Mouse (Mus musculus) limb, embryonic 14.5 days (tissue): Measurements from ENCODE around the gene Nphs2. TPM values are rescaled to one million over a fixed set of nuclear protein-coding genes. Genes with fewer than 3 reads are reported as not detected.

Experiments used
- ATAC-seq: fragments of 200-750 bp; cut with Nextera tagmentation; 2 replicates; pipeline ENCODE4 v1.8.0; 2017; ENCODE audit warnings: low read depth, moderate number of reproducible peaks, moderate TSS enrichment; ENCODE audit not compliant: low FRiP score
- DNase-seq: peaks from one replicate; pipeline ENCODE4 v3.0.0-alpha.2; 2015; ENCODE audit warnings: low spot score
- H3K27ac ChIP-seq: fragments of 300-500 bp; sonication (generic); replicated peaks from 2 replicates; pipeline ENCODE4 v1.5.1; 2014; ENCODE audit warnings: low read depth, mild to moderate bottlenecking, low read length, moderate library complexity, mixed read lengths
- H3K27me3 ChIP-seq: fragments of 300-500 bp; sonication (generic); 2 replicates; pipeline ENCODE4 v1.6.1; 2014; ENCODE audit warnings: low read length, mixed read lengths; ENCODE audit not compliant: control insufficient read depth, insufficient read depth
- H3K36me3 ChIP-seq: fragments of 300-500 bp; sonication (generic); 2 replicates; pipeline ENCODE4 v1.6.1; 2014; ENCODE audit warnings: mild to moderate bottlenecking, low read length, moderate library complexity, mixed read lengths; ENCODE audit not compliant: control insufficient read depth, insufficient read depth
- H3K4me1 ChIP-seq: fragments of 300-500 bp; sonication (generic); 2 replicates; pipeline ENCODE4 v1.6.1; 2014; ENCODE audit warnings: antibody characterized with exemption, low read length, mixed read lengths; ENCODE audit not compliant: control insufficient read depth, insufficient read depth
- H3K4me2 ChIP-seq: fragments of 300-500 bp; sonication (generic); replicated peaks from 2 replicates; pipeline ENCODE4 v1.6.1; 2014; ENCODE audit warnings: low read depth, mild to moderate bottlenecking, low read length, moderate library complexity; ENCODE audit not compliant: severe bottlenecking
- H3K4me3 ChIP-seq: fragments of 300-500 bp; sonication (generic); replicated peaks from 2 replicates; pipeline ENCODE4 v1.5.1; 2014; ENCODE audit warnings: low read length
- H3K9ac ChIP-seq: fragments of 300-500 bp; sonication (generic); 2 replicates; pipeline ENCODE4 v1.6.1; 2014; ENCODE audit warnings: mild to moderate bottlenecking, low read depth, low read length, moderate library complexity; ENCODE audit not compliant: severe bottlenecking
- H3K9me3 ChIP-seq: fragments of 300-500 bp; sonication (generic); 2 replicates; pipeline ENCODE4 v1.6.1; 2016; ENCODE audit warnings: low read length; ENCODE audit not compliant: control insufficient read depth
- POLR2A ChIP-seq: fragments of 200-500 bp; IDR thresholded peaks from 2 replicates; pipeline ENCODE4 v1.8.0; 2012; ENCODE audit warnings: inconsistent platforms, mild to moderate bottlenecking, moderate library complexity, borderline replicate concordance; ENCODE audit not compliant: insufficient read depth, insufficient read length; ENCODE audit errors: extremely low read depth
- WGBS: fragments of 180-500 bp; shearing (Covaris S2); extraction: QIAGEN DNeasy Blood & Tissue Kit; methylation state at CpG from one replicate; pipeline ENCODE4 v1.1.7; 2014; 5-methylcytosine and 5-hydroxymethylcytosine counted together
- polyA plus RNA-seq, 2 experiments: library from polyadenylated mRNA; depleted of rRNA in 1 of 2; stranded (reverse) in 1 of 2; unstranded in 1 of 2; fragments of >200 nt; fragmentation: Nextera tagmentation in 1 of 2; extraction: Ambion mirVana in 1 of 2; gene quantifications; 2 replicates each; pipeline versions ENCODE4 v1.2.1 to v1.2.3; 2012 to 2014

Nphs2 gene
- polyA plus RNA-seq, 2 experiments = 0.03 to 0.10 TPM

DNA sequence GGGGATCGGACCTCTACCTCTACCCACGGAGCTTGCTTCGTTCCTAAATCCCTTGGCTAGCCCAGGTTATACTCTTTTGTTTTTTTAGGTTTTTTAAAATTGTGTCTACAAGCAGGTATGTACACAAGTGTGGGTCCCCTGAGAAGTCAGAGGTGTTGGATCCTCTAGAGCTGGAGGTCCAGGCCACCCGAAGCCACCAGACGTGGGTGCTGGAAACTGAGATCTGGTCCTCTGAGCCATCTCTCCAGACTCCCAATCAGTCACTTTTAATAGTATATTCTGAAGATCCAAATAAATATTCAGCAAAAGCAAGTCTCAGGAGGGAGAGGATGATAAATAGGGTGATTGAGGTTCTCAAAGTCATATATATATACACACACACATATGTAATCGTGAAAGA, 20.5 kb upstream of the Nphs2 start:
- TF ChIP-seq POLR2A = no peak
- WGBS = 92% methylated on average over 6 of the region's 6 CpGs
- Histone ChIP-seq H3K9ac (no peak overlapping the region), H3K9me3 (no peaks in the 10 kb centered on the region), H3K36me3 (no peaks in the 10 kb centered on the region), H3K4me2 (no peak overlapping the region), H3K27ac (no peak overlapping the region), H3K4me3 (no peak overlapping the region), H3K4me1 (no peaks in the 10 kb centered on the region), H3K27me3 (no peaks in the 10 kb centered on the region)
- DNase-seq (no peak), ATAC-seq (no peak)

DNA sequence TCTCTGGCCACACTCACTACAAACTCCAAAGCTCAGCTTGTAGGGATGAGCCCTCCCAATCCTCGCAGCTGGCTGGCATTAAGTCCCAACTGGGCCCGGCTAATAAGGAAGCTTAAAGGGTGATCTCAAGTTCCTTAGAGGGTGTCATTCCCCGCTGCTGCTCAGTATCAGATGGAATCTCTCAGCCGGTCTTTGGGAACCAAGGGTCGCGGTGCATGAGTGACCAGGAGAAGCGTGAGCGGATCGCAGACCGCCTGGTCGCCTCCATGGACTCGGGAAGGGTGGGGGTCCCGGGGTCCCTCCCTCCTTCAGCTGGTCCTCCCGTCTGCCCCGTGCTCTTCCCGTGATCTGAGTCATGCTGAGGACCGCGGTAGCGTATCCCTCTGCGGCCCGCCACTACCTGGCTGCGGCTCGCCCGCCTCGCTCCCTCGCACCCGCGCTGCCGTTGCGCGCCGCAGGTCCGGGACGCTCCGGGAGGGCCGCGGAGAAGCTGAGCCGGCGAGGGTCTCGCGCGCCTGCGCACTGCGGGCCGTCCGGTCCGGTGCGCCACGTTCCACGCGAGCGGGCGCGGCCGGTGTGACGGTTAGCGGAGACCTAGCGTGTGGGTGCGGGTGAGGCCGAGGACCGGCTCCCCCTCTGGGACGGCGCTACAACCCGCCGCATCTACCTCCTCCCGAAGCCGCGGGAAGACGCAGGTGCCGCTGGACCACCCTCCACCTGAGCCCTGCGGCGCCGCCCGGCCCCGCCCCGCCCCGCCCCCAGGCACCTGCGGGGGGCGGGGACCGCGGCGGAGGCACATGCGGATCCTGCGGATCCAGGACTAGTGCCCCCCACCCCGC, 7.4 kb upstream of the Nphs2 start, which contains the start of gene Tdrd5:
TSS of gene Tdrd5 (minus strand) at position 754 of the 839 bp plus-strand sequence.
- Histone ChIP-seq H3K36me3 (no peaks in the 10 kb centered on the region), H3K9ac (peak within 1 kb of the TSS; percentile 50), H3K9me3 (peaks cover 8% of the 10 kb centered on the region; the same call in 1 of the 2 replicates), H3K27me3 (peaks cover 36% of the 10 kb centered on the region), H3K4me1 (no peaks in the 10 kb centered on the region), H3K27ac (no peak within 1 kb of the TSS), H3K4me2 (peak within 1 kb of the TSS; percentile 98), H3K4me3 (peak within 1 kb of the TSS; percentile 61)
- ATAC-seq (peak; percentile 34; the same call in 1 of the 2 replicates), DNase-seq (peak; percentile 11)
- WGBS = under 1% methylated on average over 49 of the region's 85 CpGs
- no peak for TF ChIP-seq POLR2A

DNA sequence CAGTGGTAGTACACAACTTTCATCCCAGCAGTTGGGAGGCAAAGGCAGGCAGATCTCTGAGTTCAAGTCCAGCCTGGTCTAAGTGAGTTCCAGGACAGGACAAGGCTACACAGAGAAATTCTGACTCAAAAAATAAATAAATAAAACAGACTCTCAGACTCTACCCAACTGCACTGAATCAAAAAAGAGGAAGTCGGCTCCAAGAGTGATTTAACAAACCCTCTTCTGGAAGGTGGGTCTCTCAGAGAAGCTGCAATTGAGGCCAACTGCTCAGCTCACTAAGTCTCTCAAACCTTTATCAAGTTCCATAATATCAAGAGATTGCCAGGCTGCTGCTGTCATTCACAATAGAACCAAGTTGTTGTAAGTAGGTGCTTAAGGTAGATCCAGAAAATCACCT, 1.9 kb upstream of the Nphs2 start:
- DNase-seq (no peak), ATAC-seq (no peak)
- Histone ChIP-seq H3K9me3 (no peaks in the 10 kb centered on the region), H3K27ac (no peak overlapping the region), H3K27me3 (peaks cover 47% of the 10 kb centered on the region), H3K4me2 (no peak overlapping the region), H3K36me3 (no peaks in the 10 kb centered on the region), H3K4me3 (no peak overlapping the region), H3K9ac (no peak overlapping the region), H3K4me1 (no peaks in the 10 kb centered on the region)
- 76% methylated on average over 1 of the region's 1 CpGs for WGBS
- TF ChIP-seq POLR2A = no peak

DNA sequence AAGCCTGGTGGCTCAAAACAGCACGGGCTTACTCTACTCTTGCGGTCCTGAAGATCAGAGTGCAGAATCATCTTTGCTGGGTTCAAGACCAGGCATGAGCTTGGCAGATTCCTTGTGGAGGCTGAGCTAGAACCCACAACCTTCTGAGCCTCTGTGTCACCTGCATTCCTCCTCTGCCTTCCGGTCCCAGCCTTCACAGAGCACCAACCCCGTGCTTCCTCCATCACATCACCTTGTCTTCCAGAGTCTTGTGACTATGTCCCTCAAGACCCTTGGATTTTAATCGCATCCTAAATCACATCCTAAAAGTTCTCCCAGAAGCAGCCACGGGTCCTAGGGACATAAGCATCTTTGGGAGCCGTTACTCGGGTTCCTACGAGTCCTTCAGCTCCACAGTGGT, 12.6 kb downstream of the Nphs2 start:
- ATAC-seq (no peak), DNase-seq (no peak)
- Histone ChIP-seq H3K4me3 (no peak overlapping the region), H3K9me3 (no peaks in the 10 kb centered on the region), H3K4me1 (no peaks in the 10 kb centered on the region), H3K4me2 (no peak overlapping the region), H3K27me3 (no peaks in the 10 kb centered on the region), H3K36me3 (no peaks in the 10 kb centered on the region), H3K9ac (no peak overlapping the region), H3K27ac (no peak overlapping the region)
- no peak for TF ChIP-seq POLR2A
- 82% methylated on average over 9 of the region's 9 CpGs for WGBS

DNA sequence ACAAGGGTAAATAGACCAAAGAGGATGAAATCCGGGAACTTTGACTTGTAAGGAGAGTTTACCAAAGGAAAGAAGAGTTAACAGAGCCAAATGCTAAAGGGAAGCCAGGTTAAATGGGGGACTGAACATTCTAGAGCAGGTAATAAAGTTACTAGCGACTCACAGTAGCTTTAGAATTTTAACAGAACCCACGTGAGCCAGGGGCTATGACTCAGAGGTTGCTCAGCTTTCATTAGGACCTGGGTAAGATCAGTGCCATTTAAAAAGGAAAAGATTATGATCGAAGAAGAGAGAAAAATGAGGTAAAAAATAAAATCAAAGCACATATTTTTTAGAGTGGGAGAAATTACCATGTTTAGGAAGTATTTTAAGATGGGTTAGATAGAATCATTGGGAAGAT, 30.3 kb downstream of the Nphs2 start:
- Histone ChIP-seq H3K4me1 (no peaks in the 10 kb centered on the region), H3K9ac (no peak overlapping the region), H3K4me3 (no peak overlapping the region), H3K36me3 (no peaks in the 10 kb centered on the region), H3K4me2 (no peak overlapping the region), H3K27ac (no peak overlapping the region), H3K9me3 (no peaks in the 10 kb centered on the region), H3K27me3 (no peaks in the 10 kb centered on the region)
- DNase-seq (no peak), ATAC-seq (no peak)
- no peak for TF ChIP-seq POLR2A
- 52% methylated on average over 4 of the region's 4 CpGs for WGBS

DNA sequence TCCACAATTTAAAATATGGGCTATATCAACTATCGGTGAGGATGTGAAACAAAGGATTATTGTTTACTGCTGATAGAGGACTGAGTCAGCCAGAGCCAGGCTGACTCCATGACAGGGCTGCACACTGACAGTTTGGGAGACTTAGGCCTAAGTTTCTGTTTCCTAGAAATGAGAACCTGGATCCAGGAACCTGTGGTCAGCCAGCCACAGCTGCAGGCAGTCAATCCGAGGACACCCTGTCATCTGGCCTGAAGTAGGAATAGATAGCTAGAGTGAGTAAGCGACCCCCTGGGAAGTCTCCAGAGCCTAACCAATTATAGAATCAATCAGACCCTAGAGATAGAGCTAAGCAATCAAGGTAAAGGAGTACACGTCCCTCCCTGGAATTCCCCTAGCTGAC, 33.9 kb downstream of the Nphs2 start:
- WGBS = 82% methylated on average over 4 of the region's 4 CpGs
- no peaks in the 10 kb centered on the region for H3K27me3 ChIP-seq
- no peaks in the 10 kb centered on the region for H3K9me3 ChIP-seq
- no peak overlapping the region for H3K4me2 ChIP-seq
- ATAC-seq (no peak), DNase-seq (no peak)
- no peak overlapping the region for H3K27ac ChIP-seq
- H3K4me1 ChIP-seq = no peaks in the 10 kb centered on the region
- H3K9ac ChIP-seq = no peak overlapping the region
- TF ChIP-seq POLR2A = no peak
- H3K36me3 ChIP-seq = no peaks in the 10 kb centered on the region
- no peak overlapping the region for H3K4me3 ChIP-seq
